ENCODE assay signal across 27 mouse cellular contexts in the genomic region with DNA sequence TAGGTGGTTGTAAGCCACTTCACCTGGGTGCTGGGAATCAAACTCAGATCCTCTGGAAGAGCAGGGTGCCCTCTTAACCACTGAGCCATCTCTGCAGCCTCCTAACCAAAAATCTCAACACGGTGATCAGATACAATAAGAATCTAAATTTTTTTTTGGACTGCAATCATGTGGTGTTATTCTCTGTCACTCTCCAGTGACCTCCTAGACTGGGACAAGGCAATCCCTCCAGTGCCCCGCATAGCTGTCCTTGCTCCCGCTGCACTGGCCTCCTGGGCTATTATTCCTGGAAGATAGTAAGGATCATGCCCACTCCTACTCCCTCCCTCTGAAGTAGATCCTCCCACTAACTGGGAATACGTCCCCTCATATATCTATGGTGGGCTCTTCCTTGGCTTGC. TPM values are rescaled to one million over a fixed set of nuclear protein-coding genes. Genes with fewer than 3 reads are reported as not detected.
"Had no signal": no experiment of that assay in that cellular context is flagged by ENCODE, and none has a peak within 500 bp of the region (broad histone marks: within the 10 kb centered on the region; RNA-seq: fewer than 3 reads in every experiment).

No protein-coding gene starts in this region.

- DNase-seq: lung, adult 18-20 months; lung, embryonic 14.5 days; lung, postnatal 10 days; lung, postnatal 4 days; retina, postnatal 1 day; right cerebral cortex, adult 18-20 months; right cerebral cortex, postnatal 25 days; right cerebral cortex, postnatal 4 days; spleen, adult 18-20 months; thymus, adult 18-20 months; thymus, postnatal 14 days; thymus, postnatal 36 days had no signal

- ATAC-seq: midbrain, embryonic 13.5 days; midbrain, embryonic 16.5 days had no signal

- H3K4me3 ChIP-seq: midbrain, embryonic 10.5 days; midbrain, embryonic 13.5 days; myocyte; neural tube, embryonic 12.5 days; neural tube, embryonic 15.5 days had no signal

- H3K9me3 ChIP-seq: midbrain, embryonic 10.5 days; midbrain, embryonic 13.5 days; neural tube, embryonic 12.5 days; neural tube, embryonic 15.5 days had no signal

- H3K36me3 ChIP-seq: midbrain, embryonic 10.5 days; midbrain, embryonic 13.5 days; neural tube, embryonic 12.5 days; neural tube, embryonic 15.5 days had no signal

- H3K4me2 ChIP-seq: lung, embryonic 14.5 days; midbrain, embryonic 13.5 days; neural tube, embryonic 12.5 days; neural tube, embryonic 15.5 days had no signal

- H3K9ac ChIP-seq: liver, embryonic 14.5 days; lung, embryonic 14.5 days; midbrain, embryonic 13.5 days; neural tube, embryonic 12.5 days; neural tube, embryonic 15.5 days had no signal

- H3K27ac ChIP-seq: liver, embryonic 14.5 days; midbrain, embryonic 10.5 days; midbrain, embryonic 13.5 days; neural tube, embryonic 12.5 days; neural tube, embryonic 15.5 days had no signal

RNA-seq across cellular contexts. Expression of gene Foxe3, which starts 15.5 kb away (rescaled TPM):
- total RNA-seq: megakaryocyte, adult 5-6 weeks; megakaryocyte-erythroid progenitor cell, adult 5-6 weeks had no signal
- polyA plus RNA-seq: liver, embryonic 14.5 days; liver, embryonic 16.5 days; lung, embryonic 14.5 days; lung, embryonic 16.5 days; midbrain, embryonic 13.5 days; midbrain, embryonic 16.5 days; myocyte; neural tube, embryonic 12.5 days; neural tube, embryonic 15.5 days; small intestine, adult 2 months; stomach, embryonic 14.5 days; stomach, embryonic 16.5 days; thymus, postnatal 0 days had no signal

RNA-seq across cellular contexts. Expression of gene Foxd2, which starts 32.6 kb away (rescaled TPM):
- polyA plus RNA-seq: liver, embryonic 16.5 days; stomach, embryonic 14.5 days; stomach, embryonic 16.5 days had no signal
